Mouse (Mus musculus) fat pad, adult 2 months (tissue): Measurements from ENCODE around the gene AI413582.

Experiments used
- DNase-seq: peaks from one replicate; pipeline ENCODE4 v3.0.0-alpha.2; 2011; ENCODE audit warnings: low read depth, low spot score; ENCODE audit errors: extremely low read depth

AI413582 gene

GRCm38 (mm10) chr17:27565163-27565941 is at the start of gene AI413582:
TSS of gene AI413582 (minus strand) at chr17:27565756.
- DNase-seq: no peak

- DNase-seq: no peak
These were observed 47.5 kb upstream of the AI413582 start for GRCm38 (mm10) chr17:27613016-27613415.

GRCm38 (mm10) chr17:27611994-27612393 is 46.4 kb upstream of the AI413582 start:
- DNase-seq: no peak

GRCm38 (mm10) chr17:27611519-27611884 is 45.9 kb upstream of the AI413582 start:
- DNase-seq: no peak

- no peak for DNase-seq
These were observed 45.3 kb upstream of the AI413582 start for GRCm38 (mm10) chr17:27610679-27611518.

GRCm38 (mm10) chr17:27609576-27609975 is 44.0 kb upstream of the AI413582 start:
- no peak for DNase-seq

GRCm38 (mm10) chr17:27603522-27604234 is 38.1 kb upstream of the AI413582 start:
- DNase-seq: no peak

- no peak for DNase-seq
These were observed 37.5 kb upstream of the AI413582 start for GRCm38 (mm10) chr17:27603036-27603435.

- no peak for DNase-seq
These were observed 35.3 kb upstream of the AI413582 start for GRCm38 (mm10) chr17:27600869-27601268.

GRCm38 (mm10) chr17:27600286-27600685 is 34.7 kb upstream of the AI413582 start:
- no peak for DNase-seq

- DNase-seq: no peak
These were observed 31.0 kb upstream of the AI413582 start for GRCm38 (mm10) chr17:27596376-27597190.

GRCm38 (mm10) chr17:27595659-27596375 is 30.3 kb upstream of the AI413582 start:
- no peak for DNase-seq

- DNase-seq: no peak
These were observed 27.0 kb upstream of the AI413582 start for GRCm38 (mm10) chr17:27592565-27592910.

GRCm38 (mm10) chr17:27591826-27592564 is 26.4 kb upstream of the AI413582 start:
- DNase-seq: peak; percentile 30

- DNase-seq: no peak
These were observed 22.7 kb upstream of the AI413582 start for GRCm38 (mm10) chr17:27588231-27588630.

- DNase-seq: no peak
These were observed 21.7 kb upstream of the AI413582 start for GRCm38 (mm10) chr17:27587252-27587651.

- no peak for DNase-seq
These were observed 21.1 kb upstream of the AI413582 start for GRCm38 (mm10) chr17:27586661-27587060.

- DNase-seq: no peak
These were observed 17.8 kb upstream of the AI413582 start for GRCm38 (mm10) chr17:27583185-27583894.
